Mouse (Mus musculus) cortical plate, adult 2 months (tissue): ENCODE measurements around the gene Orm1.

ENCODE experiments used
- CTCF ChIP-seq: fragments of 200-500 bp; IDR thresholded peaks from 2 replicates; pipeline ENCODE4 v1.5.1; 2011; ENCODE audit warnings: mild to moderate bottlenecking, control low read depth, low read length; ENCODE audit not compliant: insufficient read depth; ENCODE audit errors: extremely low read depth
- POLR2A ChIP-seq: fragments of 200-500 bp; IDR thresholded peaks from 2 replicates; pipeline ENCODE4 v1.6.1; 2011; ENCODE audit warnings: mild to moderate bottlenecking, low read length, control low read depth; ENCODE audit not compliant: insufficient read depth; ENCODE audit errors: extremely low read depth

DNA sequence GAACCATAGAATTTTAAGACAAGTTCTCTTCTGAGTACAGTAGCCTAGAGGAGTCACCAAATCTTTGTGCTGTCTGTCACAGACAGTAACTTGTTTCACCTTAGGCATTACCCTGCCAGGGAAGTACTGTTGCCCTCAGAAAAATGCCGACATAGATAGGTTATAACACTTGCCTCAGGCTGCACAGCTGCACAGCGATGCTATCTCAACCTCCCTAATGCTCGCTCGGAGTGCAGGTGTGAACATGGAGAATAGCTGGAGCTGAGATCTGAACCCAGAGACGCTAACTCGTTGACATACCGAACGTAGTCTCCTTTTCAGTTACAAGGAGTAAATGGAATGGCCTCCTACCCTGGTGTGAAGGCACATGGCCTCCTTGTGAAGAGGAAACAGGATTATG, 46.2 kb upstream of the Orm1 start:
- TF ChIP-seq CTCF (no peak), POLR2A (no peak)
